Mouse (Mus musculus): ENCODE results near the gene Anks1b.

DNA sequence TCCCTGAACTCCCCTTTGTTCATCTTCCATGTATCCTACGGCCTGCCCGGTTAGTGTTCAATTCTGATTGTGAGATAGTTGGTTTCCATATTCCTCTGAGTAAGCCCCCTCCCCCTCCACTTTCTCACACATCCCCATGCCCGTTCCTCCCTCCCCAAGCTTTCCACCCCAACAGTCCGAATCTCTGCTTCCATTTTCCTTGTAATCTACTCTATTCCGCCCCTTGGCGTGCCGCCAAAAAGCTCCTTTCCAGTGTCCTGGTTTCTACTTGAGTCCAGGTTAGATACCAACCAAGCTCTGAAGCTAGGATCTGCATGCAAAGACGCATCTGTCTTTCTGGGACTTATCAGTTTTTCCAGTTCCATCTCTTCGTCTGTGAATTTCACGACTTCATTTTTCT is 40.1 kb upstream of the Anks1b start:
- TF ChIP-seq CTCF (IDR thresholded peaks at IDR 0.05; ENCODE audit: low read depth) (no peak), EP300 (optimal IDR thresholded peaks at IDR 0.05) (no peak)
